Mouse (Mus musculus): ENCODE measurements at regions not wholly inside any gene's neighbourhood (a gene's known extent, or its start where the extent isn't known, plus 50 kb on each side); places are given as distances from the start of the nearest gene placed in this dataset.

DNA sequence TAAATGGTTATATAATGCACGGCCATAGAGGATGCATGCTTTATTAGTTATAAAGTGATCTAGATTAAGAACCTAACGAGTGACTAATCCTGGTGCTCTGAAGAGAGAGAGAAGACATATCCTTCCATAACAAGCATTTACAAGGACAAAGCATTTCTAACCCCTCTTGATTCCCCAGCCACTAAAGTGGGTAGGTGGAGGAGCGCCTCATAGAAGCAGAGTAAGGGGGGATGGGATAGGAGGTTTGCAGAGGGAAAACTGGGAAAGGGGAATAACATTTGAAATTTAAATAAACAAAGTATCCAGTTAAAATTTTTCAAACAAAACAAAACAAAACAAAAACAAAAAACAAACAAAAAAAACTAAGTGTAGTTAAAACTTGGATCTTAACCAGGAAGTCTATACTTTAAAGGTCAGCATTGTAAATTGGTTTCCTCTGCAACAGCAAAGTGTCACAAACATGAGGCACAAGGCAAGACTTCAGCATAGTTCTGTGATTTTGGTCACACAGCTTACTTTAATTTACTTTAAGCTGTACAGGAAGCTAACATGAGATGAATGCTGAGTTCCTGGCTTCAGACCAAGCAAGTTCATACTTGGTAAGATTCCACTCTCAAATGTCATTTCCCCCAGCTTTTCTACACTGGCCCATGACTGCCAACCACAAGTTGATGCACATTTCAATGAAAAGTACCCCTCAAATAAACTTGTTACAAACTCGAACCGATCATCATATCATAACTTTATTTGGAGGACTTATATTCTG lies 109.9 kb downstream of the Ube2e3 start:
- no peak overlapping the region for H3K4me2 ChIP-seq (ENCODE audit: low read depth, low read length)
- DNase-seq (ENCODE audit: low spot score) (no peak), ATAC-seq (ENCODE audit: insufficient read depth, low read depth) (no peak)
- 70% methylated on average over 5 of the region's 5 CpGs for WGBS
- H3K9me3 ChIP-seq (replicated peaks; ENCODE audit: control insufficient read depth, low read length) = no peaks in the 10 kb centered on the region
- H3K27me3 ChIP-seq (ENCODE audit: control insufficient read depth, insufficient read depth, low read length) = no peaks in the 10 kb centered on the region
- H3K4me1 ChIP-seq (ENCODE audit: control insufficient read depth, insufficient read depth) = 0 out of 2 replicates have a peak, but pooled peaks cover 4% of the 10 kb centered on the region
- no peak overlapping the region for H3K4me3 ChIP-seq (ENCODE audit: low read depth, low read length)
- no peaks in the 10 kb centered on the region for H3K36me3 ChIP-seq (replicated peaks; ENCODE audit: control insufficient read depth, insufficient read depth, low read length)
- TF ChIP-seq EP300 (IDR thresholded peaks at IDR 0.05; ENCODE audit: low read depth) = no peak
- no peak for TF ChIP-seq CTCF (IDR thresholded peaks at IDR 0.05; ENCODE audit: low read depth)
- H3K9ac ChIP-seq (replicated peaks; ENCODE audit: low read depth, low read length) = no peak overlapping the region
- H3K27ac ChIP-seq (ENCODE audit: low read depth) = no peak overlapping the region

DNA sequence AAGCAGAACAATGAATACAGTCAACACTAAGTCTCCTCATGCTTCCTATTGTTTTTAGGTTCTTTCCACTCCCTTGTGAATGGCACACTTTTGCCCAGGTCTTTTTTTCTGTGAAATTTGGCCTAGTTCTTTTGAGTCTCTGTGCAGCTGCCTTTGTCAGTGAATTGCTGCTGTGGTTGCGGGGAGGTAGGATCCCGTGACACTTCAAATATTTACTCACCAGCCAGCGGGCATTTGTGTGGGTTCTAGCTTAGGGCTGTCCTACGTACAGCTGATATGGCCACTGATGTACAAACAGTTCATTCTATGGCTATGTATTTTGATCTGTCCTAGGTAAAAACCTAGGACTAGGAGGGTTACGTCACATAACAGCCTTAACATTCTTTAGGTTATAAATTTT lies 112.1 kb downstream of the Ube2e3 start:
- ATAC-seq (ENCODE audit: insufficient read depth, low read depth) = no peak
- Histone ChIP-seq H3K4me3 (ENCODE audit: low read depth, low read length) (no peak overlapping the region), H3K4me2 (ENCODE audit: low read depth, low read length) (no peak overlapping the region), H3K36me3 (replicated peaks; ENCODE audit: control insufficient read depth, insufficient read depth, low read length) (no peaks in the 10 kb centered on the region), H3K9me3 (replicated peaks; ENCODE audit: control insufficient read depth, low read length) (no peaks in the 10 kb centered on the region), H3K4me1 (ENCODE audit: control insufficient read depth, insufficient read depth) (0 out of 2 replicates have a peak, but pooled peaks cover 4% of the 10 kb centered on the region), H3K27ac (ENCODE audit: low read depth) (no peak overlapping the region; the same call in 1 of the 2 replicates), H3K9ac (replicated peaks; ENCODE audit: low read depth, low read length) (no peak overlapping the region), H3K27me3 (ENCODE audit: control insufficient read depth, insufficient read depth, low read length) (no peaks in the 10 kb centered on the region)
- TF ChIP-seq EP300 (IDR thresholded peaks at IDR 0.05; ENCODE audit: low read depth) (no peak), CTCF (IDR thresholded peaks at IDR 0.05; ENCODE audit: low read depth) (no peak)
- DNase-seq (ENCODE audit: low spot score) = no peak
- 86% methylated on average over 5 of the region's 5 CpGs for WGBS

DNA sequence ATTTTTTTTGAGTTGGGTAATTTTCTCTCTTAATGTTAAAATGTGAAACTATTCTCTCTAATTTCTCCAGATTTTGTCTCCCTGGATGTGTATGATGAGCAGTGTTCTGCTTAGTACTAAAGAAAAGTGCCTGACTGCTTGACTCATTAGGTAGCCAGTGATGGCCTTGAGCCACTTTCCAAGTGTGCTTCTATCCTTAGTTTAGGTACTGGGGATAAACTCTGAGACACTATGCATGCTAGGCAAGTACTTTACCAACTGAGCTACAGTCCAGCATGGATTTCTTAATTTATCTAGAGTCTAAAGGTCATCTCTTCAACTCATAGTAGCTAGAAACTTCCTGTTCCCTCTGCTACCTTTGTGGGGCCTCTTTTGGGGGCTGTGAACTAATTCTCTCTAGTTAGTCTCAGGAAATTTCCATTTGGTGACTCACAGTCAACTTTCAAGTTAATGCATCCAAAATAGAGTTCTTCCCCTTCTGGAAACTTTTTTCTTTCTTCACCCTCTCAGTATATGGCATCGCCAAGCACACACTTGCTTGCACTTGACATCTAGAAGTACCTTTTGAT lies 112.8 kb downstream of the Ube2e3 start:
- Histone ChIP-seq H3K27me3 (ENCODE audit: control insufficient read depth, insufficient read depth, low read length) (no peaks in the 10 kb centered on the region), H3K4me3 (ENCODE audit: low read depth, low read length) (no peak overlapping the region), H3K4me2 (ENCODE audit: low read depth, low read length) (no peak overlapping the region), H3K36me3 (replicated peaks; ENCODE audit: control insufficient read depth, insufficient read depth, low read length) (no peaks in the 10 kb centered on the region), H3K9ac (replicated peaks; ENCODE audit: low read depth, low read length) (no peak overlapping the region), H3K9me3 (replicated peaks; ENCODE audit: control insufficient read depth, low read length) (no peaks in the 10 kb centered on the region), H3K4me1 (ENCODE audit: control insufficient read depth, insufficient read depth) (0 out of 2 replicates have a peak, but pooled peaks cover 4% of the 10 kb centered on the region), H3K27ac (ENCODE audit: low read depth) (no peak overlapping the region)
- WGBS = 87% methylated on average over 1 of the region's 1 CpGs
- ATAC-seq (ENCODE audit: insufficient read depth, low read depth) (no peak), DNase-seq (ENCODE audit: low spot score) (no peak)
- no peak for TF ChIP-seq EP300 (IDR thresholded peaks at IDR 0.05; ENCODE audit: low read depth)
- TF ChIP-seq CTCF (IDR thresholded peaks at IDR 0.05; ENCODE audit: low read depth) = no peak

DNA sequence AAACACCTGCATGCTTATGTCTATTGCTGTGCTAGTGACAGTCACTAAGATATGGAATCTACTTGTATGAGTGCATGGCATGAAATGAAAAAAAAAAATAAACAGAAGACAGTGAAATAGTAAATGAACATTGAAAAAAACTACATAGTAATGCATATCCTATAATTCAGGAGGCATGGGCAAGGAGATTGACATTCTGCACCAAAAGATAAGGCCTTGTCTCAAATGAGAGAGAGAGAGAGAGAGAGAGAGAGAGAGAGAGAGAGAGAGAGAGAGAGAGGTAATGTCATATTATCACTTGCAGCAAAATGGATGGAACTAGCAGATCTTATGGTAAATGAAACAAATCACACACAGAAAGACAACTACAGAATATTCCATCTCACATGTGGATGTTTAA lies 115.4 kb downstream of the Ube2e3 start:
- no peak for DNase-seq (ENCODE audit: low spot score)
- TF ChIP-seq EP300 (IDR thresholded peaks at IDR 0.05; ENCODE audit: low read depth) (no peak), CTCF (IDR thresholded peaks at IDR 0.05; ENCODE audit: low read depth) (no peak)
- no peak for ATAC-seq (ENCODE audit: insufficient read depth, low read depth)

DNA sequence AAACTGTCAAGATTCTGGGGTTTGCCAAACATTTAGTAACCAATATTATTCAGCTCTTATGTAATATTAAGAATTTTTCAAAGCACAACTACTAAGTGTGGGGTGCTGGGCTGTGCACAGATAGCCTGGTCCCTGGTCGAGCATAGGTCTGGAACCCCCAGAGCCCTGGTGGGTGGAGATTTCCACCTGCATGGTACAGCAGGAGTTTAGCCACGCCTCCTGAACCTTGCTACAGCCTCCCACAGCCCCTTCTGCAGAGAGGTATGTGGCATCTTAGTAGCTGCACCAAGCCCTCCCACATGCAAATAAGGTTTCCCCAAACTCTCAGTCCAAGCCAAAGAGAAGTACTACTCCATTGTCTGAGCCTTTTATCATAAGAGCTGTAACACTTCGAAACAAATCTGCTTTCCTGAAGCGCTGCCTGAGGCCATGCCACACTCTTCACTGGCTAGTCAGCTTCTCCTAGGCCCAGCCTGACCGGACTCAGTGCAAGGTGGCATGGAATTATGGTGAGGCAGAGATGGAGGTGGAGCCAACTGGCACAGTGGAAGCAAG lies 116.1 kb downstream of the Ube2e3 start:
- no peak for DNase-seq (ENCODE audit: low spot score)
- TF ChIP-seq CTCF (IDR thresholded peaks at IDR 0.05; ENCODE audit: low read depth) (no peak), EP300 (IDR thresholded peaks at IDR 0.05; ENCODE audit: low read depth) (no peak)
- no peak overlapping the region for H3K9ac ChIP-seq (replicated peaks; ENCODE audit: low read depth, low read length)
- no peaks in the 10 kb centered on the region for H3K4me1 ChIP-seq (ENCODE audit: control insufficient read depth, insufficient read depth)
- H3K27me3 ChIP-seq (ENCODE audit: control insufficient read depth, insufficient read depth, low read length) = no peaks in the 10 kb centered on the region
- no peaks in the 10 kb centered on the region for H3K36me3 ChIP-seq (replicated peaks; ENCODE audit: control insufficient read depth, insufficient read depth, low read length)
- H3K9me3 ChIP-seq (replicated peaks; ENCODE audit: control insufficient read depth, low read length) = no peaks in the 10 kb centered on the region
- WGBS = 57% methylated on average over 5 of the region's 5 CpGs
- no peak overlapping the region for H3K4me3 ChIP-seq (ENCODE audit: low read depth, low read length)
- no peak overlapping the region for H3K4me2 ChIP-seq (ENCODE audit: low read depth, low read length)
- no peak overlapping the region for H3K27ac ChIP-seq (ENCODE audit: low read depth)
- ATAC-seq (ENCODE audit: insufficient read depth, low read depth) = no peak

More for the DNA sequence above, 115.4 kb downstream of the Ube2e3 start:
- Histone ChIP-seq H3K9ac (replicated peaks; ENCODE audit: low read depth, low read length) (no peak overlapping the region), H3K27ac (ENCODE audit: low read depth) (no peak overlapping the region), H3K9me3 (replicated peaks; ENCODE audit: control insufficient read depth, low read length) (no peaks in the 10 kb centered on the region), H3K4me3 (ENCODE audit: low read depth, low read length) (no peak overlapping the region), H3K4me2 (ENCODE audit: low read depth, low read length) (no peak overlapping the region), H3K36me3 (replicated peaks; ENCODE audit: control insufficient read depth, insufficient read depth, low read length) (no peaks in the 10 kb centered on the region), H3K4me1 (ENCODE audit: control insufficient read depth, insufficient read depth) (no peaks in the 10 kb centered on the region), H3K27me3 (ENCODE audit: control insufficient read depth, insufficient read depth, low read length) (no peaks in the 10 kb centered on the region)
